Comparison of ENCODE assay signal across 26 mouse cellular contexts in the genomic region with DNA sequence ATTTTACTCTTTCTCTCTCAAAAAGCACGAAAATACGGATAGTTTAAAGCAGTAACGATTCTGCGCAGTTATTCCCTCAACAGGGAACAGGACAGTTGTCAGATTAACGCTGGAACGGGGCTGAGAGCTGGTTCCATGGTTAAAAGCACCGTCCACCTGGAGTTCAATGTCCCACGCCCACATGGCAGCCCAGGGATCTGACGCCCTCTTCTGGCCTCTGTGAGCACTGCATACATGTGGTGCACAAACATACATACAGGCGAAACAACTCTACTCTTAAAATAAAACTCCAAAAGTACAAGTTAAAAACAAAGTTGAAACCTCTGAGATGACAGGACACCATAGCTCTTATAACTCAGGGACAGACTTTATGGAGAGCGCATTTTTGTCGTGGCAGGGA.
DNase-seq lines count a peak whose midpoint lies in the region; ATAC-seq and TF ChIP-seq lines count a peak whose summit lies in the region.
"Had no signal": no experiment of that assay in that cellular context is flagged by ENCODE, and none has a peak within 500 bp of the region (broad histone marks: within the 10 kb centered on the region; RNA-seq: fewer than 3 reads in every experiment).

No protein-coding gene starts in this region.

- WGBS in lung, embryonic 14.5 days: 86% methylated on average over 12 of the region's 12 CpGs

- ATAC-seq in lung, embryonic 14.5 days (ENCODE audit: insufficient read depth): no peak

- no peak overlapping the region for H3K27ac ChIP-seq in lung, embryonic 14.5 days (ENCODE audit: low read depth)
- H3K27ac ChIP-seq: embryonic facial prominence, embryonic 15.5 days; forebrain, embryonic 10.5 days; heart, adult 2 months; limb, embryonic 10.5 days; neural tube, embryonic 15.5 days; stomach, embryonic 15.5 days had no signal

- DNase-seq in heart, adult 11 months: peak; percentile 22
- no peak for DNase-seq in heart, postnatal 10 days
- DNase-seq in lung, embryonic 14.5 days: no peak
- no peak for DNase-seq in lung, adult 18-20 months
- DNase-seq in ZHBTc4 (ENCODE audit: low read depth, low spot score): peak; percentile 74
- no peak for DNase-seq in spleen, adult 18-20 months
- no peak for DNase-seq in spleen, postnatal 4 days (ENCODE audit: low spot score in 2 of 2)
- DNase-seq: adrenal gland, adult 8-10 months; B cell, adult 2 months; cerebellum, adult 11 months; cerebellum, postnatal 14 days; gastrocnemius, postnatal 10 days; heart, adult 2 months; heart, postnatal 4 days; kidney, adult 8-10 months; kidney, postnatal 36 days; layer of hippocampus, adult 9-11 months; lung, postnatal 10 days; midbrain, embryonic 14.5 days; right cerebral cortex, postnatal 14 days had no signal

- no peaks in the 10 kb centered on the region for H3K27me3 ChIP-seq in lung, embryonic 14.5 days (ENCODE audit: insufficient read depth, low read length)
- peaks cover 9% of the 10 kb centered on the region; the same call in 1 of the 2 replicates for H3K27me3 ChIP-seq in E14TG2a.4 (ENCODE audit: insufficient read depth, low read length)
- H3K27me3 ChIP-seq: embryonic facial prominence, embryonic 15.5 days; neural tube, embryonic 15.5 days; stomach, embryonic 15.5 days had no signal

- H3K36me3 ChIP-seq in lung, embryonic 14.5 days (ENCODE audit: insufficient read depth): no peaks in the 10 kb centered on the region
- no peaks in the 10 kb centered on the region for H3K36me3 ChIP-seq in E14TG2a.4 (ENCODE audit: insufficient read depth, low read length)
- H3K36me3 ChIP-seq: embryonic facial prominence, embryonic 15.5 days; forebrain, embryonic 10.5 days; limb, embryonic 10.5 days; neural tube, embryonic 15.5 days; stomach, embryonic 15.5 days had no signal

- no peak overlapping the region for H3K4me2 ChIP-seq in lung, embryonic 14.5 days
- H3K4me2 ChIP-seq: embryonic facial prominence, embryonic 15.5 days; neural tube, embryonic 15.5 days; stomach, embryonic 15.5 days had no signal

- H3K9me3 ChIP-seq in lung, embryonic 14.5 days (ENCODE audit: low read depth, low read length): no peaks in the 10 kb centered on the region
- H3K9me3 ChIP-seq in E14TG2a.4 (ENCODE audit: low read length): no peaks in the 10 kb centered on the region
- H3K9me3 ChIP-seq: embryonic facial prominence, embryonic 15.5 days; limb, embryonic 10.5 days; neural tube, embryonic 15.5 days; stomach, embryonic 15.5 days had no signal

- intact Hi-C loops in heart, postnatal 10 days (cut with DNase I): no loop called here

- H3K9ac ChIP-seq in lung, embryonic 14.5 days: no peak overlapping the region
- H3K9ac ChIP-seq: embryonic facial prominence, embryonic 15.5 days; neural tube, embryonic 15.5 days; stomach, embryonic 15.5 days had no signal

- no peaks in the 10 kb centered on the region for H3K4me1 ChIP-seq in lung, embryonic 14.5 days (ENCODE audit: insufficient read depth)
- peaks cover 3% of the 10 kb centered on the region; the same call in 1 of the 2 replicates for H3K4me1 ChIP-seq in E14TG2a.4 (replicated peaks; ENCODE audit: low read depth, low read length)
- H3K4me1 ChIP-seq: embryonic facial prominence, embryonic 15.5 days; forebrain, embryonic 10.5 days; limb, embryonic 10.5 days; stomach, embryonic 15.5 days had no signal

- TF ChIP-seq CTCF in lung, embryonic 14.5 days (IDR thresholded peaks at IDR 0.05; ENCODE audit: low read depth): peak; percentile 34
- peak; percentile 86 for TF ChIP-seq CTCF in E14TG2a.4 (conservative IDR thresholded peaks at IDR 0.05; ENCODE audit: low read length)

- no peak overlapping the region for H3K4me3 ChIP-seq in lung, embryonic 14.5 days (ENCODE audit: low read depth, low read length)
- H3K4me3 ChIP-seq in E14TG2a.4 (replicated peaks; ENCODE audit: low read length): no peak overlapping the region
- H3K4me3 ChIP-seq: embryonic facial prominence, embryonic 15.5 days; forebrain, embryonic 10.5 days; heart, adult 2 months; limb, embryonic 10.5 days; neural tube, embryonic 15.5 days; stomach, embryonic 15.5 days had no signal

Comparison
In these comparisons a context has a peak if more than half of its experiments do, and no peak if none do; other contexts are left out.
1. DNase-seq: peak in heart, adult 11 months (single experiment) and ZHBTc4 (single experiment); none in heart, postnatal 10 days (0 of 2), lung, embryonic 14.5 days (single experiment), lung, adult 18-20 months (0 of 2), spleen, adult 18-20 months (0 of 2) and spleen, postnatal 4 days (0 of 2).